Mouse (Mus musculus): ENCODE measurements around the gene Thsd4.

Thsd4 gene

GRCm38 (mm10) chr9:60129235-60129991 is 392.4 kb downstream of the Thsd4 start:
- DNase-seq, result no peak

GRCm38 (mm10) chr9:60126961-60127360 is 394.9 kb downstream of the Thsd4 start:
- no peak for DNase-seq

GRCm38 (mm10) chr9:60124102-60124501 is 397.7 kb downstream of the Thsd4 start:
- DNase-seq, result no peak

- no peak for DNase-seq
Observed at GRCm38 (mm10) chr9:60123066-60123465, 398.8 kb downstream of the Thsd4 start.

- DNase-seq, result peak; percentile 38
Observed at GRCm38 (mm10) chr9:60119846-60120245, 402.0 kb downstream of the Thsd4 start.

- no peak for DNase-seq
Observed at GRCm38 (mm10) chr9:60117831-60118230, 404.0 kb downstream of the Thsd4 start.

GRCm38 (mm10) chr9:60115711-60116247 is 406.1 kb downstream of the Thsd4 start:
- no peak for DNase-seq

GRCm38 (mm10) chr9:60115306-60115705 is 406.5 kb downstream of the Thsd4 start:
- no peak for DNase-seq

- DNase-seq, result no peak
Observed at GRCm38 (mm10) chr9:60110200-60110599, 411.6 kb downstream of the Thsd4 start.

- no peak for DNase-seq
Observed at GRCm38 (mm10) chr9:60106683-60107082, 415.2 kb downstream of the Thsd4 start.

- no peak for DNase-seq
Observed at GRCm38 (mm10) chr9:60106106-60106505, 415.7 kb downstream of the Thsd4 start.

GRCm38 (mm10) chr9:60094211-60094610 is 427.6 kb downstream of the Thsd4 start:
- no peak for DNase-seq

GRCm38 (mm10) chr9:60092428-60092827 is 429.4 kb downstream of the Thsd4 start:
- DNase-seq, result no peak

- no peak for DNase-seq
Observed at GRCm38 (mm10) chr9:60089441-60089840, 432.4 kb downstream of the Thsd4 start.

- DNase-seq, result peak; percentile 46
Observed at GRCm38 (mm10) chr9:60088101-60088500, 433.7 kb downstream of the Thsd4 start.

- DNase-seq, result peak; percentile 16
Observed at GRCm38 (mm10) chr9:60082107-60082581, 439.7 kb downstream of the Thsd4 start.

GRCm38 (mm10) chr9:60077761-60078160 is 444.1 kb downstream of the Thsd4 start:
- no peak for DNase-seq

GRCm38 (mm10) chr9:60076396-60076795 is 445.4 kb downstream of the Thsd4 start:
- DNase-seq, result no peak

GRCm38 (mm10) chr9:60071620-60072263 is 450.1 kb downstream of the Thsd4 start:
- no peak for DNase-seq

- DNase-seq, result no peak
Observed at GRCm38 (mm10) chr9:60067241-60067640, 454.6 kb downstream of the Thsd4 start.

GRCm38 (mm10) chr9:60065184-60065583 is 456.7 kb downstream of the Thsd4 start:
- DNase-seq, result no peak

GRCm38 (mm10) chr9:60063191-60063720 is 458.6 kb downstream of the Thsd4 start:
- no peak for DNase-seq

- DNase-seq, result no peak
Observed at GRCm38 (mm10) chr9:60056131-60056530, 465.7 kb downstream of the Thsd4 start.

GRCm38 (mm10) chr9:60054951-60055350 is 466.9 kb downstream of the Thsd4 start:
- DNase-seq, result no peak

All from kidney, postnatal 10 days (tissue).